Mouse (Mus musculus) olfactory bulb, adult 2 months (tissue): ENCODE measurements around the gene Sgca. TPM values are rescaled to one million over a fixed set of nuclear protein-coding genes. Genes with fewer than 3 reads are reported as not detected.

Source experiments
- H3K27ac ChIP-seq: fragments of 200-500 bp; 2 replicates; pipeline ENCODE4 v1.5.1; 2012; ENCODE audit warnings: low read depth, low read length; ENCODE audit not compliant: insufficient read depth
- H3K4me1 ChIP-seq: fragments of 200-500 bp; 2 replicates; pipeline ENCODE4 v1.6.1; 2012; ENCODE audit warnings: low read length; ENCODE audit not compliant: control insufficient read depth, insufficient read depth
- H3K4me3 ChIP-seq: fragments of 200-500 bp; 2 replicates; pipeline ENCODE4 v1.5.1; 2012; ENCODE audit warnings: mild to moderate bottlenecking, low read depth, low read length, moderate library complexity; ENCODE audit not compliant: insufficient read depth
- CTCF ChIP-seq: fragments of 200-500 bp; IDR thresholded peaks from 2 replicates; pipeline ENCODE4 v1.5.1; 2012; ENCODE audit warnings: low read depth, mild to moderate bottlenecking, low read length, moderate library complexity; ENCODE audit not compliant: insufficient read depth
- POLR2A ChIP-seq: fragments of 200-500 bp; IDR thresholded peaks from 2 replicates; pipeline ENCODE4 v1.6.1; 2012; ENCODE audit warnings: mild to moderate bottlenecking, low read depth, low read length, moderate library complexity; ENCODE audit not compliant: insufficient read depth
- WGBS: fragments of 180-500 bp; shearing (Covaris S2); methylation state at CpG from one replicate; pipeline ENCODE4 v1.1.7; 2018; 5-methylcytosine and 5-hydroxymethylcytosine counted together
- polyA plus RNA-seq: library from polyadenylated mRNA; stranded (reverse); fragments of >200 nt; gene quantifications from 2 replicates; pipeline ENCODE4 v1.2.4, GENCODE M21; 2012; ENCODE audit warnings: low replicate concordance; ENCODE audit not compliant: missing spikeins, insufficient read depth, insufficient read length

Gene Sgca
- polyA plus RNA-seq, 1 experiment: not detected

DNA sequence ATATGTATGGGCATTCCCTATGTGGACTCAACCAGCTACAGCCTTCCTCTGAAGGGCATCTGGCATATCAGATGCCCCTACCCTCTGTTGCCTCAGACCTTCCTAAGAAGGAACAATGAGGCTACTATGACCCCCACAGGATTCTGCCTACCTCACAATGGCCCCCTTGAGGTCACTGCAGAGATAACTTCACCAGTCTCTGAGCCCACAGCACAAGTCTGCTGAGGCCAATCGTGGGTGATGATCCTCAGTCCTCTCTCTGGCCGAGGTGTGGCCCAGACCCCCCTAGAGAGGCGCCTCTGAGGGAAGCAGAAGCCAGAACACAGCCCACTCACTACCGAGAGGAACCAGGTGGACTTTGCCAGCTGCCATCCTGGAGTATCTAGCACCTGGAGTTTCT, 8.7 kb downstream of the Sgca start, which contains the start of gene Hils1:
TSS of gene Hils1 (plus strand) at position 175 of the 400 bp plus-strand sequence.
- H3K4me3 ChIP-seq: no peak within 1 kb of the TSS
- peaks cover 7% of the 10 kb centered on the region for H3K4me1 ChIP-seq
- no peak within 1 kb of the TSS for H3K27ac ChIP-seq
- TF ChIP-seq CTCF: no peak
- TF ChIP-seq POLR2A: no peak
- 61% methylated on average over 4 of the region's 4 CpGs for WGBS

- WGBS: 82% methylated on average over 5 of the region's 5 CpGs
- no peak for TF ChIP-seq POLR2A
- TF ChIP-seq CTCF: no peak
- Histone ChIP-seq H3K4me1 (peaks cover 9% of the 10 kb centered on the region; the same call in 1 of the 2 replicates), H3K27ac (no peak overlapping the region), H3K4me3 (no peak overlapping the region)
These were observed 13.5 kb downstream of the Sgca start for GRCm38 (mm10) chr11:94962534-94963101.

GRCm38 (mm10) chr11:94958065-94958858, 17.9 kb downstream of the Sgca start:
- no peak overlapping the region for H3K27ac ChIP-seq
- H3K4me1 ChIP-seq: peaks cover 11% of the 10 kb centered on the region; the same call in 1 of the 2 replicates
- no peak for TF ChIP-seq POLR2A
- TF ChIP-seq CTCF: no peak
- no peak overlapping the region for H3K4me3 ChIP-seq
- 40% methylated on average over 8 of the region's 8 CpGs for WGBS

DNA sequence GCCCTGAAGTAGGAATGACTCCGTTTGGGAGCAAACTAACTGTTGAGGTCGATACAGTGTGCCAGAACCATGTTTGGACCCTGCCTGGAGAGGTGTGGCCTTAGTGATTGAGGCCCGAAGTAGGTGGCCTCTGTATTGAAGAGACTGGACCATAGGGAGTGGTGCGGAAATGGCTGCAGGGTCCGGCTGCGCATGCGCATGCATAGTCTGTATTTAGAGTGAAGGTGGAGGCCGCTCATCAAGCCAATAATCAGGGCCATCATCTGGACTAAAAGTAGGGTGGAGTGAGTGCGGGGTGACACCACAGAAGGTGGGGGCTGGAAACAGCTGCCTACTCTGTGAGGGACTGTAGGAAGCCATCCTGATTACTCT, 18.4 kb downstream of the Sgca start:
- no peak for TF ChIP-seq CTCF
- no peak for TF ChIP-seq POLR2A
- 87% methylated on average over 9 of the region's 9 CpGs for WGBS
- no peak overlapping the region for H3K4me3 ChIP-seq
- no peak overlapping the region for H3K27ac ChIP-seq
- H3K4me1 ChIP-seq: peaks cover 12% of the 10 kb centered on the region

DNA sequence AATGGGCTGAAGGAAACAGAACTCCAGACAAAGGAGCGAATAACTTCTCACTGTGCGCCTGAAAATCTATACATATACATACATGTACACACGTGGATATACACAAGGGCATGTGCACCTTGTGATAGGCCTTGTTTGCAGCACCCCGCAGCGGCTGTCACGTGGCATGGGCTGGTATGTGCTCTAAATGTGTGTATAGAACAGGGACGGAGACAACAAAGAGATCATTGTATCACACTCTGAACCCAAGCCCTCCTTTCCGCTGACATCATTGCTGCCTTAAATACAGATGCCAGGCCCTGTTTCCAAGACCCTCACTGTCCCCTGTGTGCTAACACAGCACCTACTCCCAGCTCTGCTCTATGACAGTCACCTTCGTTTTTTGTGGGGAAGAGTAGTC, 21.0 kb downstream of the Sgca start:
- TF ChIP-seq POLR2A (no peak), CTCF (no peak)
- Histone ChIP-seq H3K27ac (no peak overlapping the region), H3K4me1 (peaks cover 19% of the 10 kb centered on the region), H3K4me3 (no peak overlapping the region)
- WGBS: 69% methylated on average over 9 of the region's 9 CpGs

GRCm38 (mm10) chr11:94952169-94952568, 24.0 kb downstream of the Sgca start:
- Histone ChIP-seq H3K4me1 (peaks cover 8% of the 10 kb centered on the region), H3K4me3 (no peak overlapping the region), H3K27ac (no peak overlapping the region)
- TF ChIP-seq POLR2A (no peak), CTCF (no peak)
- WGBS: 10% methylated on average over 6 of the region's 6 CpGs

GRCm38 (mm10) chr11:94945236-94945635, 30.9 kb downstream of the Sgca start:
- peaks cover 17% of the 10 kb centered on the region for H3K4me1 ChIP-seq
- no peak overlapping the region for H3K4me3 ChIP-seq
- no peak for TF ChIP-seq POLR2A
- WGBS: 91% methylated on average over 12 of the region's 12 CpGs
- H3K27ac ChIP-seq: no peak overlapping the region

GRCm38 (mm10) chr11:94944295-94944694, 31.8 kb downstream of the Sgca start:
- peaks cover 17% of the 10 kb centered on the region for H3K4me1 ChIP-seq
- no peak overlapping the region for H3K27ac ChIP-seq
- H3K4me3 ChIP-seq: no peak overlapping the region
- 56% methylated on average over 8 of the region's 8 CpGs for WGBS
- TF ChIP-seq CTCF: no peak
- no peak for TF ChIP-seq POLR2A

GRCm38 (mm10) chr11:94943054-94943453, 33.1 kb downstream of the Sgca start:
- Histone ChIP-seq H3K4me3 (no peak overlapping the region), H3K4me1 (peaks cover 20% of the 10 kb centered on the region), H3K27ac (no peak overlapping the region)
- no peak for TF ChIP-seq POLR2A
- TF ChIP-seq CTCF: no peak
- WGBS: 76% methylated on average over 15 of the region's 15 CpGs
